Mouse (Mus musculus) stomach, postnatal 0 days (tissue): Measurements from ENCODE around the gene Ttll8.

Experiments used
- CTCF ChIP-seq: IDR thresholded peaks from 2 replicates; pipeline ENCODE4 v1.5.1; 2016; ENCODE audit warnings: antibody characterized with exemption, low read depth, mild to moderate bottlenecking, moderate library complexity
- EP300 ChIP-seq: optimal IDR thresholded peaks from 2 replicates; pipeline ENCODE3; 2016; ENCODE audit warnings: antibody characterized with exemption

GRCm38 (mm10) chr15:88915046-88915445 is 39.2 kb downstream of the Ttll8 start:
- TF ChIP-seq CTCF (no peak), EP300 (no peak)
